Comparison of ENCODE assay signal across 22 mouse cellular contexts in the genomic region with DNA sequence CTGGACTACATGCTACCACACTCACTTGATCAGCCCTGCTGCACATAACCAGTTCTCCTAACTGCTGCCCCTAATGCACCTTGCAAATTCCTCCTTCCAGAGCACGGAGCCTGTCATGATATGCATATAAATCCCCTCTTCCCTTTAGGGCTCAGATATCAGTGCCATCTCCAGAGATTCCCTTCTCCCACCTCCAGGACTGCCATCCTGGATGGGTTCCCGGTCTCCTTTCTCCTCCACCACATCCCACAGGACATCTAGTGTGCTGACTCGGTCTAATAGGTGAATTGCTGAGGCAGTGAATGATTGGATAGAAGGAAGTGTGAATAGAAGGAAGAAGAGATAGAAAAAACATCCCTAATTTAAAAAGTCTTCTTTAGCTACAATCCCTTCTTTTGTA. TPM values are rescaled to one million over a fixed set of nuclear protein-coding genes. Genes with fewer than 3 reads are reported as not detected.
A peak's percentile ranks its signal among the peaks of the same experiment; 100 is the strongest.
DNase-seq lines count a peak whose midpoint lies in the region; TF ChIP-seq lines count a peak whose summit lies in the region.
"Had no signal": no experiment of that assay in that cellular context is flagged by ENCODE, and none has a peak within 500 bp of the region (broad histone marks: within the 10 kb centered on the region; RNA-seq: fewer than 3 reads in every experiment).

No protein-coding gene starts in this region.

- no peaks in the 10 kb centered on the region for H3K27me3 ChIP-seq in cerebellum, adult 2 months (ENCODE audit: control insufficient read depth, insufficient read depth, low read length)
- H3K27me3 ChIP-seq in forebrain, embryonic 10.5 days (ENCODE audit: poor library complexity, severe bottlenecking): no peaks in the 10 kb centered on the region
- H3K27me3 ChIP-seq: embryonic facial prominence, embryonic 13.5 days; forebrain, embryonic 13.5 days; hindbrain, embryonic 13.5 days; intestine, embryonic 15.5 days had no signal

- TF ChIP-seq POLR2A in cerebellum, adult 2 months (IDR thresholded peaks at IDR 0.05; ENCODE audit: borderline replicate concordance, insufficient read depth, low read length): no peak

- no peaks in the 10 kb centered on the region for H3K36me3 ChIP-seq in forebrain, embryonic 10.5 days (replicated peaks)
- H3K36me3 ChIP-seq: embryonic facial prominence, embryonic 10.5 days; embryonic facial prominence, embryonic 13.5 days; hindbrain, embryonic 13.5 days; intestine, embryonic 15.5 days had no signal

- 50% methylated on average over 3 of the region's 3 CpGs for WGBS in cerebellum, adult 2 months
- WGBS in forebrain, embryonic 10.5 days: 73% methylated on average over 3 of the region's 3 CpGs

- no peaks in the 10 kb centered on the region for H3K9me3 ChIP-seq in forebrain, embryonic 10.5 days
- H3K9me3 ChIP-seq: forebrain, embryonic 13.5 days; hindbrain, embryonic 13.5 days; intestine, embryonic 15.5 days had no signal

- no peak overlapping the region for H3K4me3 ChIP-seq in cerebellum, adult 2 months (replicated peaks; ENCODE audit: insufficient read depth, low read depth, low read length)
- no peak overlapping the region for H3K4me3 ChIP-seq in forebrain, embryonic 10.5 days
- H3K4me3 ChIP-seq: embryonic facial prominence, embryonic 10.5 days; embryonic facial prominence, embryonic 13.5 days; erythroblast, embryonic 14.5 days; forebrain, embryonic 13.5 days; hindbrain, embryonic 13.5 days; intestine, embryonic 15.5 days had no signal

- TF ChIP-seq CTCF in cerebellum, adult 2 months (IDR thresholded peaks at IDR 0.05; ENCODE audit: borderline replicate concordance, insufficient read depth, low read depth, low read length): no peak

- H3K4me1 ChIP-seq in cerebellum, adult 2 months (ENCODE audit: control insufficient read depth, insufficient read depth, low read length): peaks cover 36% of the 10 kb centered on the region; the same call in 1 of the 2 replicates
- no peaks in the 10 kb centered on the region for H3K4me1 ChIP-seq in forebrain, embryonic 10.5 days
- H3K4me1 ChIP-seq: hindbrain, embryonic 13.5 days; intestine, embryonic 15.5 days had no signal

- peak; percentile 51 to 67 for DNase-seq in cerebellum, adult 2 months
- DNase-seq in cerebellum, adult 11 months: no peak
- DNase-seq in cerebellum, adult 9-10 months: peak; percentile 69
- peak; percentile 51 to 54 for DNase-seq in cerebellum, postnatal 10 days
- peak; percentile 32 to 46 for DNase-seq in cerebellum, postnatal 36 days
- no peak for DNase-seq in urinary bladder, postnatal 4 days (ENCODE audit: low spot score in 2 of 2)
- no peak for DNase-seq in forebrain, embryonic 10.5 days (ENCODE audit: extremely low spot score, low spot score)
- DNase-seq: adrenal gland, adult 2 months; adrenal gland, postnatal 14 days; embryo, embryonic 11 days; gastrocnemius, postnatal 14 days; heart, adult 11 months; kidney, adult 11 months; kidney, adult 8-10 months had no signal

- no peak overlapping the region for H3K27ac ChIP-seq in cerebellum, adult 2 months (ENCODE audit: insufficient read depth, low read length)
- H3K27ac ChIP-seq in forebrain, embryonic 10.5 days: no peak overlapping the region
- H3K27ac ChIP-seq: embryonic facial prominence, embryonic 10.5 days; embryonic facial prominence, embryonic 13.5 days; forebrain, embryonic 13.5 days; hindbrain, embryonic 13.5 days; intestine, embryonic 15.5 days had no signal

RNA-seq across cellular contexts. Expression of gene 2010109A12Rik, which starts 25.4 kb away (rescaled TPM):
- polyA plus RNA-seq in cerebellum, adult 2 months (2012; rRNA removed): 0.76 and 0.84 TPM in 2 replicates
- polyA plus RNA-seq in forebrain, embryonic 10.5 days (2016; fragmentation: Nextera tagmentation; extraction: Ambion mirVana): 1.1 and 1.6 TPM in 2 replicates
- polyA plus RNA-seq: adrenal gland, adult 2 months; C2C12; cortical plate, adult 2 months; erythroblast, embryonic 14.5 days had no signal

RNA-seq across cellular contexts. Expression of gene Ccni, which starts 25.4 kb away (rescaled TPM):
- polyA plus RNA-seq in cerebellum, adult 2 months (2012; rRNA removed): 176 and 183 TPM in 2 replicates
- polyA plus RNA-seq in forebrain, embryonic 10.5 days (2016; fragmentation: Nextera tagmentation; extraction: Ambion mirVana): 107 and 108 TPM in 2 replicates

RNA-seq across cellular contexts. Expression of gene Ccng2, which starts 35.3 kb away (rescaled TPM):
- 47.2 and 48.2 TPM in 2 replicates for polyA plus RNA-seq in cerebellum, adult 2 months (2012; rRNA removed)
- polyA plus RNA-seq in forebrain, embryonic 10.5 days (2016; fragmentation: Nextera tagmentation; extraction: Ambion mirVana): 41.5 and 45.3 TPM in 2 replicates

Comparison
In these comparisons a context has a peak if more than half of its experiments do, and no peak if none do; other contexts are left out.
1. DNase-seq: peak in cerebellum, adult 2 months (2 of 2), cerebellum, adult 9-10 months (single experiment), cerebellum, postnatal 10 days (2 of 2) and cerebellum, postnatal 36 days (2 of 2); none in cerebellum, adult 11 months (single experiment), urinary bladder, postnatal 4 days (0 of 2) and forebrain, embryonic 10.5 days (single experiment).